Comparison of ENCODE assay signal across 8 mouse cellular contexts in the genomic region with DNA sequence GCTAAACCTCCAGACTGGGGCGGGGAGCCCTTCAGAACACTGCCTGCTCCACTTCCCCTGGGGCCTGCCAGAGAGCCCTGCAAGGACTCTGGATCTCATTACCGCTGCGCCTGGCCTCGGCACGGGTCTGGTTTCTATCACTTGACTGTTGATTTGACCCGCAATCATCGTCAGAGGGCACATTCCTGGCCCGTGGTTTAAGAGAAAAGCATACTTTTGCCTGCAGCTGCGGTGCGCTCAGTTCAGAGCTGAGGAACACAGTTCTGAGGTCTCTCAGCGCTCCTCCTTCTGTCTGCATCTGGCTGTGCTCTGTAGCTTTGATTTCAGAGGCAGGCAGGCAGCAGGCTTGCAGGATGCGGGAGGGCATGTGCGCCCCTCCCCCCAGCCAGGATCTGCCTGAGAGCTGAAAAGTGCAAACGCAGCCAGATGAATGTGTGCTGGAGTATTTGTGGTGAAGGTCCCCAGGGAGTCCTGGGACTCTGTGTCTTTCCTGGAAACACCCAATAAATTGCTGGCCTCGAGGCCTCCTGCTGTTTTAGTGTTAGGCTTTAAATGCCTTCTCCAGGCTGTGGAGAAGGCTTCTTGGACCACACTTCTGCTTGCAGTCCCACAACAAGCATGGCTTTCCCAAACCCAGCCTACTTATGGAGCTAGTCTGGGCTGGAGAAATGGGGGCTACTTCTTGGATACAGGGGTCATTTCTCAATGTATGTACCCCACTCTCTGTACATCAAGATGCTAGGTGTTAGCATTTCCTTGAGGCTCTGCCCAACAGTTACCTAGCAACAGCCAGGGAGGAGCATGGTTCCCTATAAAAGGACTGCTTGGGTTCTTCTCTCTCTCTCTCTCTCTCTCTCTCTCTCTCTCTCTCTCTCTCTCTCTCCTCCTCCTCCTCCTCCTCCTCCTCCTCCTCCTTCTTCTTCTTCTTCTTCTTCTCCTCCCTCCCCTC. TPM values are rescaled to one million over a fixed set of nuclear protein-coding genes. Genes with fewer than 3 reads are reported as not detected.
DNase-seq lines count a peak whose midpoint lies in the region; ATAC-seq and TF ChIP-seq lines count a peak whose summit lies in the region.

No protein-coding gene starts in this region.

- H3K4me1 ChIP-seq in embryonic facial prominence, embryonic 14.5 days (ENCODE audit: control insufficient read depth, insufficient read depth, low read length) = peaks cover 37% of the 10 kb centered on the region
- peaks cover 74% of the 10 kb centered on the region for H3K4me1 ChIP-seq in heart, embryonic 10.5 days
- peaks cover 9% of the 10 kb centered on the region; the same call in 1 of the 2 replicates for H3K4me1 ChIP-seq in kidney, adult 2 months (ENCODE audit: control insufficient read depth, insufficient read depth, low read length)
- H3K4me1 ChIP-seq in limb, embryonic 13.5 days = peaks cover 60% of the 10 kb centered on the region
- H3K4me1 ChIP-seq in midbrain, embryonic 15.5 days = peaks cover 41% of the 10 kb centered on the region
- H3K4me1 ChIP-seq in stomach, embryonic 16.5 days (ENCODE audit: control insufficient read depth, insufficient read depth, low read length) = peaks cover 32% of the 10 kb centered on the region

- TF ChIP-seq POLR2A in kidney, adult 2 months (IDR thresholded peaks at IDR 0.05; ENCODE audit: low read depth, low read length) = no peak

- H3K9me3 ChIP-seq in embryonic facial prominence, embryonic 14.5 days (ENCODE audit: control insufficient read depth, low read length) = no peaks in the 10 kb centered on the region
- no peaks in the 10 kb centered on the region for H3K9me3 ChIP-seq in heart, embryonic 10.5 days
- no peaks in the 10 kb centered on the region for H3K9me3 ChIP-seq in limb, embryonic 13.5 days
- H3K9me3 ChIP-seq in midbrain, embryonic 15.5 days = no peaks in the 10 kb centered on the region
- no peaks in the 10 kb centered on the region for H3K9me3 ChIP-seq in stomach, embryonic 16.5 days (replicated peaks; ENCODE audit: control insufficient read depth, low read length)

- H3K4me2 ChIP-seq in embryonic facial prominence, embryonic 14.5 days (ENCODE audit: low read depth, low read length) = peak overlapping the region; percentile 41
- H3K4me2 ChIP-seq in limb, embryonic 13.5 days (replicated peaks) = peak overlapping the region; percentile 54
- H3K4me2 ChIP-seq in midbrain, embryonic 15.5 days = peak overlapping the region; percentile 26
- H3K4me2 ChIP-seq in stomach, embryonic 16.5 days (ENCODE audit: low read depth, low read length) = peak overlapping the region; percentile 30

- H3K9ac ChIP-seq in embryonic facial prominence, embryonic 14.5 days (ENCODE audit: low read depth, low read length) = peak overlapping the region; percentile 30
- H3K9ac ChIP-seq in limb, embryonic 13.5 days = peak overlapping the region; percentile 43
- no peak overlapping the region for H3K9ac ChIP-seq in midbrain, embryonic 15.5 days
- H3K9ac ChIP-seq in stomach, embryonic 16.5 days (ENCODE audit: low read length) = peak overlapping the region; percentile 51

- DNase-seq in R1 (ENCODE audit: low read depth, low spot score) = peak; percentile 70
- DNase-seq in embryonic facial prominence, embryonic 14.5 days (ENCODE audit: low spot score) = peak; percentile 96
- DNase-seq in heart, embryonic 10.5 days (ENCODE audit: low spot score) = peak; percentile 95
- DNase-seq in kidney, adult 2 months = peak; percentile 89
- DNase-seq in spleen, postnatal 4 days (ENCODE audit: low spot score in 2 of 2) = no peak

- WGBS in embryonic facial prominence, embryonic 14.5 days = 1% methylated on average over 15 of the region's 15 CpGs
- under 1% methylated on average over 15 of the region's 15 CpGs for whole genome bisulfite sequencing in heart, embryonic 10.5 days
- WGBS in kidney, adult 2 months = 7% methylated on average over 15 of the region's 15 CpGs
- WGBS in limb, embryonic 13.5 days = 1% methylated on average over 15 of the region's 15 CpGs
- WGBS in midbrain, embryonic 15.5 days = 1% methylated on average over 15 of the region's 15 CpGs
- WGBS in stomach, embryonic 16.5 days = 5% methylated on average over 15 of the region's 15 CpGs

- peak overlapping the region; percentile 7; the same call in 1 of the 2 replicates for H3K4me3 ChIP-seq in embryonic facial prominence, embryonic 14.5 days (ENCODE audit: low read depth, low read length)
- H3K4me3 ChIP-seq in heart, embryonic 10.5 days = peak overlapping the region; percentile 41
- H3K4me3 ChIP-seq in kidney, adult 2 months (ENCODE audit: insufficient read depth, low read depth, low read length) = no peak overlapping the region
- no peak overlapping the region for H3K4me3 ChIP-seq in limb, embryonic 13.5 days
- no peak overlapping the region for H3K4me3 ChIP-seq in midbrain, embryonic 15.5 days
- H3K4me3 ChIP-seq in stomach, embryonic 16.5 days (replicated peaks; ENCODE audit: low read length) = no peak overlapping the region

- H3K36me3 ChIP-seq in embryonic facial prominence, embryonic 14.5 days (ENCODE audit: control insufficient read depth, insufficient read depth, low read length) = no peaks in the 10 kb centered on the region
- no peaks in the 10 kb centered on the region for H3K36me3 ChIP-seq in heart, embryonic 10.5 days
- no peaks in the 10 kb centered on the region for H3K36me3 ChIP-seq in kidney, adult 2 months (ENCODE audit: control insufficient read depth, insufficient read depth, low read length)
- no peaks in the 10 kb centered on the region for H3K36me3 ChIP-seq in limb, embryonic 13.5 days
- H3K36me3 ChIP-seq in midbrain, embryonic 15.5 days (replicated peaks) = no peaks in the 10 kb centered on the region
- no peaks in the 10 kb centered on the region for H3K36me3 ChIP-seq in stomach, embryonic 16.5 days (ENCODE audit: control insufficient read depth, insufficient read depth, low read length)

- no peak for TF ChIP-seq CTCF in kidney, adult 2 months (conservative IDR thresholded peaks at IDR 0.05; ENCODE audit: insufficient read depth, insufficient read length, low read depth, low read length)

- peak overlapping the region; percentile 89 for H3K27ac ChIP-seq in embryonic facial prominence, embryonic 14.5 days (replicated peaks; ENCODE audit: low read depth, low read length)
- peak overlapping the region; percentile 89 for H3K27ac ChIP-seq in heart, embryonic 10.5 days
- H3K27ac ChIP-seq in kidney, adult 2 months (ENCODE audit: insufficient read depth, low read depth, low read length) = peak overlapping the region; percentile 62
- peak overlapping the region; percentile 98 for H3K27ac ChIP-seq in limb, embryonic 13.5 days
- peak overlapping the region; percentile 69 for H3K27ac ChIP-seq in midbrain, embryonic 15.5 days
- peak overlapping the region; percentile 83 for H3K27ac ChIP-seq in stomach, embryonic 16.5 days (ENCODE audit: low read length)

- peak; percentile 91 for ATAC-seq in embryonic facial prominence, embryonic 14.5 days (ENCODE audit: low read depth)
- ATAC-seq in limb, embryonic 13.5 days (ENCODE audit: low FRiP score, low read depth) = peak; percentile 95
- peak; percentile 85 for ATAC-seq in midbrain, embryonic 15.5 days (replicated peaks)
- peak; percentile 84 for ATAC-seq in stomach, embryonic 16.5 days (ENCODE audit: insufficient read depth, low FRiP score)

- H3K27me3 ChIP-seq in embryonic facial prominence, embryonic 14.5 days (replicated peaks; ENCODE audit: control insufficient read depth, insufficient read depth, low read length) = no peaks in the 10 kb centered on the region
- H3K27me3 ChIP-seq in heart, embryonic 10.5 days (ENCODE audit: insufficient read depth, poor library complexity, severe bottlenecking) = no peaks in the 10 kb centered on the region
- H3K27me3 ChIP-seq in kidney, adult 2 months (replicated peaks; ENCODE audit: control insufficient read depth, insufficient read depth, low read length) = no peaks in the 10 kb centered on the region
- no peaks in the 10 kb centered on the region for H3K27me3 ChIP-seq in limb, embryonic 13.5 days
- H3K27me3 ChIP-seq in midbrain, embryonic 15.5 days (replicated peaks) = no peaks in the 10 kb centered on the region
- H3K27me3 ChIP-seq in stomach, embryonic 16.5 days (ENCODE audit: control insufficient read depth, insufficient read depth, low read length) = no peaks in the 10 kb centered on the region

RNA-seq across cellular contexts. Expression of gene Alox5ap, which starts 56.2 kb away (rescaled TPM):
- 15.9 and 17.4 TPM in 2 replicates for polyA plus RNA-seq in embryonic facial prominence, embryonic 14.5 days (2014; fragmentation: Nextera tagmentation; extraction: Ambion mirVana)
- 4.3 and 4.5 TPM in 2 replicates for polyA plus RNA-seq in heart, embryonic 10.5 days (2016; fragmentation: Nextera tagmentation; extraction: Ambion mirVana)
- 12.7 and 15.8 TPM in 2 replicates for polyA plus RNA-seq in kidney, adult 2 months (2012; rRNA removed)
- 12.6 and 13.1 TPM in 2 replicates for polyA plus RNA-seq in limb, embryonic 13.5 days (2015; fragmentation: Nextera tagmentation; extraction: Ambion mirVana)
- polyA plus RNA-seq in midbrain, embryonic 15.5 days (2015; fragmentation: Nextera tagmentation; extraction: Ambion mirVana) = 10.0 and 11.1 TPM in 2 replicates
- 24.6 and 32.8 TPM in 2 replicates for polyA plus RNA-seq in stomach, embryonic 16.5 days (2015; fragmentation: Nextera tagmentation; extraction: Ambion mirVana)

Comparison
In these comparisons a context has a peak if more than half of its experiments do, and no peak if none do; other contexts are left out.
1. DNase-seq: peak in R1 (single experiment), embryonic facial prominence, embryonic 14.5 days (single experiment), heart, embryonic 10.5 days (single experiment) and kidney, adult 2 months (single experiment); none in spleen, postnatal 4 days (0 of 2).
2. H3K4me3 ChIP-seq: peak in embryonic facial prominence, embryonic 14.5 days (single experiment) and heart, embryonic 10.5 days (single experiment); none in kidney, adult 2 months (single experiment), limb, embryonic 13.5 days (single experiment), midbrain, embryonic 15.5 days (single experiment) and stomach, embryonic 16.5 days (single experiment).
3. Peak in every context shown above with its lines, with median percentiles within 50 percentile points of each other: ATAC-seq, H3K27ac ChIP-seq and H3K4me2 ChIP-seq.